Mouse (Mus musculus) gastrocnemius, postnatal 10 days (tissue): ENCODE measurements at regions not wholly inside any gene's neighbourhood (a gene's known extent, or its start where the extent isn't known, plus 50 kb on each side); places are given as distances from the start of the nearest gene placed in this dataset.

Source experiments
- DNase-seq: peaks from one replicate; pipeline ENCODE4 v3.0.0; 2021; ENCODE audit warnings: mixed read lengths

- DNase-seq, result no peak
Measured at GRCm38 (mm10) chr5:64401737-64402136, 245.6 kb downstream of the Tbc1d1 start.

GRCm38 (mm10) chr5:64403077-64403981 lies 247.2 kb downstream of the Tbc1d1 start:
- no peak for DNase-seq

- no peak for DNase-seq
Measured at GRCm38 (mm10) chr5:64403982-64404345, 247.9 kb downstream of the Tbc1d1 start.

GRCm38 (mm10) chr5:64404512-64404911 lies 248.4 kb downstream of the Tbc1d1 start:
- DNase-seq, result no peak

- no peak for DNase-seq
Measured at GRCm38 (mm10) chr5:64408938-64409337, 252.8 kb downstream of the Tbc1d1 start.

GRCm38 (mm10) chr5:64410621-64411020 lies 254.5 kb downstream of the Tbc1d1 start:
- DNase-seq, result peak; percentile 31

GRCm38 (mm10) chr5:64414519-64414918 lies 258.4 kb downstream of the Tbc1d1 start:
- no peak for DNase-seq

GRCm38 (mm10) chr5:64419395-64419794 lies 263.3 kb downstream of the Tbc1d1 start:
- no peak for DNase-seq

GRCm38 (mm10) chr5:64422787-64423587 lies 266.9 kb downstream of the Tbc1d1 start:
- no peak for DNase-seq

- DNase-seq, result no peak
Measured at GRCm38 (mm10) chr5:64428822-64429221, 272.7 kb downstream of the Tbc1d1 start.

- DNase-seq, result no peak
Measured at GRCm38 (mm10) chr5:64430501-64430900, 274.4 kb downstream of the Tbc1d1 start.

- DNase-seq, result no peak
Measured at GRCm38 (mm10) chr5:64431624-64432023, 275.5 kb downstream of the Tbc1d1 start.

- no peak for DNase-seq
Measured at GRCm38 (mm10) chr5:64433786-64434185, 277.7 kb downstream of the Tbc1d1 start.

- DNase-seq, result no peak
Measured at GRCm38 (mm10) chr5:64435491-64435890, 279.4 kb downstream of the Tbc1d1 start.

GRCm38 (mm10) chr5:64435958-64436357 lies 279.9 kb downstream of the Tbc1d1 start:
- DNase-seq, result no peak

- no peak for DNase-seq
Measured at GRCm38 (mm10) chr5:64437720-64438119, 281.6 kb downstream of the Tbc1d1 start.

GRCm38 (mm10) chr5:64438446-64439134 lies 282.5 kb downstream of the Tbc1d1 start:
- no peak for DNase-seq

GRCm38 (mm10) chr5:64447847-64448246 lies 291.7 kb downstream of the Tbc1d1 start:
- DNase-seq, result no peak

GRCm38 (mm10) chr5:64452668-64453334 lies 296.7 kb downstream of the Tbc1d1 start:
- DNase-seq, result no peak

GRCm38 (mm10) chr5:64459807-64460206 lies 303.7 kb downstream of the Tbc1d1 start:
- no peak for DNase-seq

- no peak for DNase-seq
Measured at GRCm38 (mm10) chr5:64460891-64461290, 304.8 kb downstream of the Tbc1d1 start.

- DNase-seq, result no peak
Measured at GRCm38 (mm10) chr5:64461592-64461991, 305.5 kb downstream of the Tbc1d1 start.
